Mouse (Mus musculus) urinary bladder, postnatal 36 days (tissue): ENCODE results near the gene H2afx.

Source experiments
- DNase-seq, 2 experiments: peaks; one replicate each; pipeline ENCODE4 v3.0.0; 2022; ENCODE audit warnings: low spot score in 2 of 2, mixed read lengths in 1 of 2

The H2afx gene

GRCm38 (mm10) chr9:44378153-44378730 is 43.7 kb downstream of the H2afx start:
- DNase-seq = no peak

- peak; percentile 99 to 100 for DNase-seq
Measured at GRCm38 (mm10) chr9:44379054-44379834, 44.8 kb downstream of the H2afx start, which contains the start of gene Hyou1. Gene Hyou1, plus strand, starts transcription at chr9:44379490.

GRCm38 (mm10) chr9:44379862-44380261 is 45.4 kb downstream of the H2afx start:
- no peak for DNase-seq

GRCm38 (mm10) chr9:44384596-44384995 is 50.1 kb downstream of the H2afx start:
- no peak for DNase-seq
